Mouse (Mus musculus): ENCODE measurements at regions not wholly inside any gene's neighbourhood (a gene's known extent, or its start where the extent isn't known, plus 50 kb on each side); places are given as distances from the start of the nearest gene placed in this dataset.
A peak's percentile ranks its signal among the peaks of the same experiment; 100 is the strongest.

- Histone ChIP-seq H3K4me2 (ENCODE audit: low read length) (no peak overlapping the region), H3K4me1 (ENCODE audit: control insufficient read depth, insufficient read depth, low read length) (no peaks in the 10 kb centered on the region), H3K27me3 (ENCODE audit: control insufficient read depth, insufficient read depth, low read length) (no peaks in the 10 kb centered on the region), H3K9me3 (ENCODE audit: control insufficient read depth, low read length) (no peaks in the 10 kb centered on the region), H3K9ac (replicated peaks; ENCODE audit: low read length) (no peak overlapping the region), H3K4me3 (replicated peaks; ENCODE audit: low read depth, low read length) (no peak overlapping the region), H3K27ac (replicated peaks; ENCODE audit: low read depth, low read length) (no peak overlapping the region), H3K36me3 (ENCODE audit: control insufficient read depth, insufficient read depth, low read length) (no peaks in the 10 kb centered on the region)
- ATAC-seq (ENCODE audit: low FRiP score, low TSS enrichment) (no peak), DNase-seq (no peak)
- 87% methylated on average over 4 of the region's 4 CpGs for WGBS
These were observed 215.9 kb upstream of the Pgrmc2 start for GRCm38 (mm10) chr3:41298776-41299175.

GRCm38 (mm10) chr3:41296152-41296809 lies 213.4 kb upstream of the Pgrmc2 start:
- H3K27ac ChIP-seq (replicated peaks; ENCODE audit: low read depth, low read length) = no peak overlapping the region
- no peak overlapping the region for H3K9ac ChIP-seq (replicated peaks; ENCODE audit: low read length)
- WGBS = 88% methylated on average over 11 of the region's 11 CpGs
- H3K4me2 ChIP-seq (ENCODE audit: low read length) = no peak overlapping the region
- H3K4me1 ChIP-seq (ENCODE audit: control insufficient read depth, insufficient read depth, low read length) = no peaks in the 10 kb centered on the region
- no peaks in the 10 kb centered on the region for H3K27me3 ChIP-seq (ENCODE audit: control insufficient read depth, insufficient read depth, low read length)
- H3K4me3 ChIP-seq (replicated peaks; ENCODE audit: low read depth, low read length) = no peak overlapping the region
- DNase-seq = no peak
- ATAC-seq (ENCODE audit: low FRiP score, low TSS enrichment) = no peak
- H3K36me3 ChIP-seq (ENCODE audit: control insufficient read depth, insufficient read depth, low read length) = no peaks in the 10 kb centered on the region
- H3K9me3 ChIP-seq (ENCODE audit: control insufficient read depth, low read length) = no peaks in the 10 kb centered on the region

- no peaks in the 10 kb centered on the region for H3K36me3 ChIP-seq (ENCODE audit: control insufficient read depth, insufficient read depth, low read length)
- ATAC-seq (ENCODE audit: low FRiP score, low TSS enrichment) (no peak), DNase-seq (no peak)
- H3K27me3 ChIP-seq (ENCODE audit: control insufficient read depth, insufficient read depth, low read length) = no peaks in the 10 kb centered on the region
- WGBS = 78% methylated on average over 8 of the region's 8 CpGs
- H3K9me3 ChIP-seq (ENCODE audit: control insufficient read depth, low read length) = no peaks in the 10 kb centered on the region
- no peaks in the 10 kb centered on the region for H3K4me1 ChIP-seq (ENCODE audit: control insufficient read depth, insufficient read depth, low read length)
- no peak overlapping the region for H3K4me2 ChIP-seq (ENCODE audit: low read length)
- no peak overlapping the region for H3K9ac ChIP-seq (replicated peaks; ENCODE audit: low read length)
- no peak overlapping the region for H3K4me3 ChIP-seq (replicated peaks; ENCODE audit: low read depth, low read length)
- H3K27ac ChIP-seq (replicated peaks; ENCODE audit: low read depth, low read length) = no peak overlapping the region
These were observed 212.3 kb upstream of the Pgrmc2 start for GRCm38 (mm10) chr3:41295150-41295549.

- H3K4me2 ChIP-seq (ENCODE audit: low read length) = no peak overlapping the region
- H3K4me1 ChIP-seq (ENCODE audit: control insufficient read depth, insufficient read depth, low read length) = no peaks in the 10 kb centered on the region
- H3K27ac ChIP-seq (replicated peaks; ENCODE audit: low read depth, low read length) = no peak overlapping the region
- WGBS = 89% methylated on average over 11 of the region's 11 CpGs
- H3K9me3 ChIP-seq (ENCODE audit: control insufficient read depth, low read length) = no peaks in the 10 kb centered on the region
- no peaks in the 10 kb centered on the region for H3K36me3 ChIP-seq (ENCODE audit: control insufficient read depth, insufficient read depth, low read length)
- H3K27me3 ChIP-seq (ENCODE audit: control insufficient read depth, insufficient read depth, low read length) = no peaks in the 10 kb centered on the region
- ATAC-seq (ENCODE audit: low FRiP score, low TSS enrichment) = no peak
- H3K4me3 ChIP-seq (replicated peaks; ENCODE audit: low read depth, low read length) = no peak overlapping the region
- DNase-seq = no peak
- H3K9ac ChIP-seq (replicated peaks; ENCODE audit: low read length) = no peak overlapping the region
These were observed 207.9 kb upstream of the Pgrmc2 start for GRCm38 (mm10) chr3:41290535-41291307.

GRCm38 (mm10) chr3:41288735-41289134 lies 205.9 kb upstream of the Pgrmc2 start:
- WGBS = 84% methylated on average over 4 of the region's 4 CpGs
- no peaks in the 10 kb centered on the region for H3K36me3 ChIP-seq (ENCODE audit: control insufficient read depth, insufficient read depth, low read length)
- H3K27me3 ChIP-seq (ENCODE audit: control insufficient read depth, insufficient read depth, low read length) = no peaks in the 10 kb centered on the region
- no peak overlapping the region for H3K27ac ChIP-seq (replicated peaks; ENCODE audit: low read depth, low read length)
- H3K4me3 ChIP-seq (replicated peaks; ENCODE audit: low read depth, low read length) = no peak overlapping the region
- no peak overlapping the region for H3K9ac ChIP-seq (replicated peaks; ENCODE audit: low read length)
- H3K9me3 ChIP-seq (ENCODE audit: control insufficient read depth, low read length) = no peaks in the 10 kb centered on the region
- ATAC-seq (ENCODE audit: low FRiP score, low TSS enrichment) (no peak), DNase-seq (no peak)
- no peaks in the 10 kb centered on the region for H3K4me1 ChIP-seq (ENCODE audit: control insufficient read depth, insufficient read depth, low read length)
- H3K4me2 ChIP-seq (ENCODE audit: low read length) = no peak overlapping the region

- H3K4me2 ChIP-seq (ENCODE audit: low read length) = no peak overlapping the region
- no peaks in the 10 kb centered on the region for H3K36me3 ChIP-seq (ENCODE audit: control insufficient read depth, insufficient read depth, low read length)
- no peak overlapping the region for H3K4me3 ChIP-seq (replicated peaks; ENCODE audit: low read depth, low read length)
- no peak overlapping the region for H3K27ac ChIP-seq (replicated peaks; ENCODE audit: low read depth, low read length)
- H3K9me3 ChIP-seq (ENCODE audit: control insufficient read depth, low read length) = no peaks in the 10 kb centered on the region
- ATAC-seq (ENCODE audit: low FRiP score, low TSS enrichment) = no peak
- H3K27me3 ChIP-seq (ENCODE audit: control insufficient read depth, insufficient read depth, low read length) = no peaks in the 10 kb centered on the region
- WGBS = 93% methylated on average over 4 of the region's 4 CpGs
- no peaks in the 10 kb centered on the region for H3K4me1 ChIP-seq (ENCODE audit: control insufficient read depth, insufficient read depth, low read length)
- DNase-seq = no peak
- H3K9ac ChIP-seq (replicated peaks; ENCODE audit: low read length) = no peak overlapping the region
These were observed 205.2 kb upstream of the Pgrmc2 start for GRCm38 (mm10) chr3:41288066-41288465.

GRCm38 (mm10) chr3:41285336-41285735 lies 202.5 kb upstream of the Pgrmc2 start:
- no peak overlapping the region for H3K27ac ChIP-seq (replicated peaks; ENCODE audit: low read depth, low read length)
- ATAC-seq (ENCODE audit: low FRiP score, low TSS enrichment) = no peak
- no peaks in the 10 kb centered on the region for H3K9me3 ChIP-seq (ENCODE audit: control insufficient read depth, low read length)
- H3K27me3 ChIP-seq (ENCODE audit: control insufficient read depth, insufficient read depth, low read length) = no peaks in the 10 kb centered on the region
- WGBS = 86% methylated on average over 5 of the region's 5 CpGs
- no peak overlapping the region for H3K4me2 ChIP-seq (ENCODE audit: low read length)
- H3K36me3 ChIP-seq (ENCODE audit: control insufficient read depth, insufficient read depth, low read length) = no peaks in the 10 kb centered on the region
- no peak overlapping the region for H3K4me3 ChIP-seq (replicated peaks; ENCODE audit: low read depth, low read length)
- H3K4me1 ChIP-seq (ENCODE audit: control insufficient read depth, insufficient read depth, low read length) = no peaks in the 10 kb centered on the region
- DNase-seq = no peak
- no peak overlapping the region for H3K9ac ChIP-seq (replicated peaks; ENCODE audit: low read length)

GRCm38 (mm10) chr3:41284897-41285296 lies 202.1 kb upstream of the Pgrmc2 start:
- no peak overlapping the region for H3K4me3 ChIP-seq (replicated peaks; ENCODE audit: low read depth, low read length)
- H3K9me3 ChIP-seq (ENCODE audit: control insufficient read depth, low read length) = no peaks in the 10 kb centered on the region
- DNase-seq (peak; percentile 39), ATAC-seq (ENCODE audit: low FRiP score, low TSS enrichment) (no peak)
- no peak overlapping the region for H3K4me2 ChIP-seq (ENCODE audit: low read length)
- H3K9ac ChIP-seq (replicated peaks; ENCODE audit: low read length) = no peak overlapping the region
- no peaks in the 10 kb centered on the region for H3K36me3 ChIP-seq (ENCODE audit: control insufficient read depth, insufficient read depth, low read length)
- H3K4me1 ChIP-seq (ENCODE audit: control insufficient read depth, insufficient read depth, low read length) = no peaks in the 10 kb centered on the region
- H3K27ac ChIP-seq (replicated peaks; ENCODE audit: low read depth, low read length) = no peak overlapping the region
- H3K27me3 ChIP-seq (ENCODE audit: control insufficient read depth, insufficient read depth, low read length) = no peaks in the 10 kb centered on the region
- WGBS = 61% methylated on average over 13 of the region's 13 CpGs
